Mouse (Mus musculus) gastrocnemius, postnatal 14 days (tissue): ENCODE results near the gene Nat9. TPM values are rescaled to one million over a fixed set of nuclear protein-coding genes. Genes with fewer than 3 reads are reported as not detected.

Experiments used
- DNase-seq: peaks from one replicate; pipeline ENCODE4 v3.0.0; 2021; ENCODE audit warnings: mixed read lengths
- intact Hi-C: fragments of 180-260 bp; cut with DNase I; formaldehyde crosslinking; loops from one replicate; pipeline ENCODE4 v1.15.1; 2025; ENCODE audit warnings: low total_unique reads
- long read RNA-seq, 2 experiments: library from polyadenylated mRNA; stranded (forward); transcript quantifications; one replicate each; pipeline ENCODE4 v2.0.0; 2021
- total RNA-seq, 2 experiments: library from RNA; stranded (reverse); gene quantifications; 2 replicates each; pipeline ENCODE4 v1.2.3; 2021

Nat9 gene
- total RNA-seq: 10 to 100 TPM; 13.1 to 14.0 TPM
- long read RNA-seq, experiment 1, transcript Nat9-203 (7 exons, 1,204 nt): major isoform, 9 of 10 reads
- long read RNA-seq, experiment 1, partial matches to known transcripts: 0 of 10 reads
- long read RNA-seq, experiment 1, other reads (novel, unspliced or antisense): 0 of 10 reads
- long read RNA-seq, experiment 2, transcript Nat9-203 (7 exons, 1,204 nt): major isoform, 6 of 10 reads
- long read RNA-seq, experiment 2, partial matches to known transcripts: 2 of 10 reads
- long read RNA-seq, experiment 2, other reads (novel, unspliced or antisense): 1 of 10 reads

DNA sequence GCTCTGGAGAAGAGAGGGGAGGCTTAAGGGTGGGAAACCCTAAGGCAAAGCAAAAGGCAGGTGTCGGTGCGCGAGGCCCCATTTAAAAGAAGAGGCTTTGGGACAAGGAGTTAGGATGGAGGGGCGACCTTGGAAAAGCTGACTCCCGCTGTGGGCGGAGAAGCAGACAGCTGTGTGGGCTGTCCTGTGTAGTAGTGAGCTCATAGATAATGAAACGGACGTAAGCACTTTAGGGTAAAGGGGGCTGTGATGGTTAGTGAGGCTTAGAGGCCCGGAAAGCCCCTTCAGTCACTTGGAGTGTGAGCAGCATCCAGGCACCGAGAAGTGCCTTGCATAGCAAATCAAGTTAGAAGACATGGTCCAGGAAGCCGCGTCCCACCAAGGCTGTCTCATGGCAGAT is at the start of gene Nat9:
Nat9 (minus strand) TSS at position 167 of the 400 bp plus-strand sequence.
- no peak for DNase-seq

DNA sequence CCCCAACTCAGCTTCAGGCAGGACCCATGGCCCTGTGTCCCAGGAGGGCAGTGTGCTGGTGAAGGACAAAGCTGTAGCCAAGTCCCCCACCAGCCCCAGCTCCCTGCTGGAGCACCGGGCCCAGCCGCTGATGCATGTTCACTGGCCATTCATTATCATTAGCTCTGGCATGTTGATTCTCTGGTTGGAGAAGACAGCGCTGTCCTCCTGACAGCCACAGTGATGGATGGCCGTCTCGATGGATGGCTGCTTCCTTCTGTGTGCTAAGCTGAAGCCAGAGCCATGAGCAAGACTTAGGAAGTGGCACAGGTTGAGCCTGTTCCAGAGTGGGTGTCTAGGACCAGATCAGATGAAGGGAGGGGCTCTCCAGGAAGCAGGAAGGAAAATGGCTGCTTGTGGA is 48.9 kb upstream of the Nat9 start:
- intact Hi-C loops: no loop called here
- no peak for DNase-seq

More for the DNA sequence above, at the start of gene Nat9:
- intact Hi-C loops: no loop called here

DNA sequence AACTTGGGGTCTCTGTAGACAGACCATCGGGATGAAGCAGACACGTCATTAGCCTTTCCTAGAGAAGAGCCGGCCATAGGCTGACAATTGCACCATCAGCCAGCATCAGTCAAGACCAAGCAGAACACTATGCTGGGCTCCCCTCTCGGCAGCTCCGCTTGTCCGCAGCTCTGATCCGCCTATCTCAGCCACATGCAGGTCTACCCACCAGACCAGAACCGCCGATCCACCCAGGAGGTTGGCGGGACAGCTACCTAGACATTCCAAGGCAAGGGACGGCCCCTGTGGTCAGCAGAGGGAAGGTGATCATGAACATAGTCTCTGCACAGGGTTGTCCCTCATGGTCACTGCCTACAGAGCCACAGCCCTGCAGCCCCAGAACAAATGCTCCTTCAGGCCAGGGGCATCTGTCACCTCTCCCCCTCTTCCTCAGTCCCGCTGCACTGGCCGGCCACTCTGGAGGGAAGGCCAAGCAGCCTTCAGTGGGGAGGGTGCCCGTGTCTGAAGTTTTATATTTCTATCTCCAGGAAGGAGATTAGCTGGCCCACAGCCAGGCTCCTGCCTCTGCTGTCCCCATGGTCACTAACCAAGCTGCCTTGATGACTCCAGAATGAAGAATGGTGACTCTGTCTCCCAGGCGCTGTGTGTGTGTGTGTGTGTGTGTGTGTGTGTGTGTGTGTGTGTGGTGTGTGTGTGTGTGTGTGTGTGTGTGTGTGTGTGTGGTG is 46.8 kb upstream of the Nat9 start:
- no peak for DNase-seq
- intact Hi-C loops: no loop called here

- intact Hi-C loops: no loop called here
- no peak for DNase-seq
Observed at GRCm38 (mm10) chr11:115233526-115234290, 46.0 kb upstream of the Nat9 start.

DNA sequence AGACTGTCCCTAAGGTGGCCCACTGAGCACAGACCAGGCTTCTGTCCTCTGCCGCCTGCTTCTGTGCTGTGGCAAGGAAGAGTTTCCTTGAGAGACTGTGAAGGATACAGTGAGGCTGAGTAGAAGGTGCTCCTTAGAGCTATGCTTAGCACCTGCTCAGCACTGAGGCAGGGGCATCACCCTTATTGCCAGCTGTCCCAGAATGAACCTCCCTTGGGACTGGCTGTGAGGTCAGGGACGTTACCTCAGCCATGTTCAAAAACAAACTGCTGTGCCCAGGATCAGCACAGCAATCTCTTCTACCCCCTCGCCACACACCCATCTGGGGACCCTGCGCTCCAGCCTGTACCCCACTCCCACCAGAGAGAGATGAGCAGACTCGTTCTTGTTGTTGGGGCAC is 45.2 kb upstream of the Nat9 start:
- intact Hi-C loops: no loop called here
- DNase-seq: no peak

DNA sequence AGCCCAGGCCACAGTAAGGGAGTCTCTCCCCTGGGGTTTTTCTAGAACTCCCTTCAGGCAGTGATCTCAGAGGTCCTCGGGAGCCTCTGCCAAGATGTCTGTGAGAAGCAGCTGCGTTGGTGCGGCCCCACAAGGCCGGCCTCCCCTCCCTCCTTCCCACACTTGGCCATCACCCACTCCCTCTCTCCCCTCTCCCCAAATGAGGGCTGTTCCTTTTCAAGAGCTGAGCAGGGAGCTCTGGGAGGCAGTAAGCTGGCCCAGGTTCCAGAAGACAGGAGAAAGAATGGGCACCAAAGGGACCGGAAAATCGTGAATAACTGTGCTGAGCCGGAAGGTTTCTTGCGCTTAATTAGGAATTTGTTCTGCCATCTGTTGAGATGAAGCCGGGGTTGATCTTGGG is 44.3 kb upstream of the Nat9 start:
- DNase-seq: no peak

DNA sequence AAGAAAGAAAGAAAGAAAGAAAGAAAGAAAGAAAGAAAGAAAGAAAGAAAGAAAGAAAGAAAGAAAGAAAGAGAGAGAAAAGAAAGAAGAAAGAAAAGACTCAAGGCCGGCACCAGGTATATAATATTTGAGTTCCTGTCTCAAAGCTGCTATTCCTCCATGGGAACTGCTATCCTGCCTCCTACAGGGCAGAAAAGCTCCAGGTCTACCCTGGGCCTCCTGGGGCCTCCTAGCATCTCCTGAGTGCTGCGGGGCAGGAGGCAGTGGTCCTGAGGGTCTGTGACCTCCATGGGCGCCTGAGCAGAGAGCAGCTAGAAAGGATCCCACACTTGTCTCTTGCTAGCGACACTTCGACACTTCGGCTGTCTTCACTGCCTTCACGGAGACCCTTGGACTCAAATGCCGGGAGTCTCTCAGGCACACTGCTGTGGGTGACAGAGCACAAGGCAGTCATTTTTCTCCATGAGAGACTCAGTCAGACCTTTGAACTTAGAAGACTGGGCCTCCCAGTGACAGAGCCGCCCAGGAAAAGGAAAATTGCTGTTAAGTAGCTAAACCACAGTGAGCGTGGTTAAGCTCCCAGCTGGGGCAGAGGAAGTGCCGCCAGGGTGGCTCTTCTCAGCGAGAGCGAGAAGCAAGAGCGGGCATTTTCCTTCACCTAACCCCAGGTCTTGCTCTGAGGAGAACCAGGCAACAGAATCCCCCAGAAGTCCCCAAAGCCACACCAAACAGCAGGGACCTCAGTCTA is 43.7 kb upstream of the Nat9 start:
- intact Hi-C loops: no loop called here

More for the DNA sequence above, 44.3 kb upstream of the Nat9 start:
- intact Hi-C loops: no loop called here

GRCm38 (mm10) chr11:115229021-115229930 is 41.6 kb upstream of the Nat9 start:
- DNase-seq: peak; percentile 39

More for the DNA sequence above, 43.7 kb upstream of the Nat9 start:
- DNase-seq: no peak

DNA sequence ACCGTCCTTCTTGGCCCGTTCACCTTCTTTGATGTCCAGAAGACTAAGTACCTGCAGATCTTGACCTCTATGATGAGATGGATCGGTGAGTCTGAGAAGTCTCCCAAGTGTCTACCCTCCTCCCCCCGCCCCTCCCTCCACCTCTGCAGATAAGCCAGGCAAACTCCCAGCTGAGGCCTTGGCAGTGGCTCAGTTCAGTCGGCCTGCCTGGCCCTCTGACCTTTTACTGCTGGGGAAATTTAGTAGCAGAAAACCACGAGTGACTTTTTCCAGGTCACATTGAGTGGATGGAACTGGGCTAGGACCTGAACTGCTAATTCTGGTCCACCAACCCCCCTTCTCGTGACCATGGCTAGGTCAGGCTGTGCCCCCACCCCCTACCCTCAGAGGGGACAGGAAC is 40.8 kb upstream of the Nat9 start:
- no peak for DNase-seq
- intact Hi-C loops: no loop called here

More at GRCm38 (mm10) chr11:115229021-115229930, 41.6 kb upstream of the Nat9 start:
- intact Hi-C loops: no loop called here

GRCm38 (mm10) chr11:115227640-115228039 is 40.0 kb upstream of the Nat9 start:
- intact Hi-C loops: no loop called here
- no peak for DNase-seq

GRCm38 (mm10) chr11:115226811-115227491 is 39.3 kb upstream of the Nat9 start:
- DNase-seq: no peak
- intact Hi-C loops: no loop called here

DNA sequence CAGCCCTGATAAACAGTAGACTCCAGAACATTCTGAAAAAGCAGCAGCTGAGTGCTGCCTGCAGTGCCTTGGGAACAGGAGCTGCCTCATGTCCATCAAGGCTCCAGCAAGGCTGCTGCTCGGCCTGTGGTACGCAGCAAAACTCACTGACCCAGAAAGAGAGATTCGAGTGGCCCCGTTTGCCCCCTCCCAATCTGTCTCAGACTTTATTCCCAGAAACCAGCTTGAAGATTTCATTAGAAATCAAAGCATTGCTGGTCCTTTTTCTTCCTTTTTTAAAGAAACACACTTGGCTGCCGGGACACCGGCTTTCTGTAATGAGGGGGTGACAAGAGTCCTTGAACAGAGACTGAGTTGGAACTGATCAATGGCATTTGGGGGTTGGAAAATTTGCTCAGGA is 37.6 kb upstream of the Nat9 start:
- intact Hi-C loops: no loop called here
- no peak for DNase-seq

DNA sequence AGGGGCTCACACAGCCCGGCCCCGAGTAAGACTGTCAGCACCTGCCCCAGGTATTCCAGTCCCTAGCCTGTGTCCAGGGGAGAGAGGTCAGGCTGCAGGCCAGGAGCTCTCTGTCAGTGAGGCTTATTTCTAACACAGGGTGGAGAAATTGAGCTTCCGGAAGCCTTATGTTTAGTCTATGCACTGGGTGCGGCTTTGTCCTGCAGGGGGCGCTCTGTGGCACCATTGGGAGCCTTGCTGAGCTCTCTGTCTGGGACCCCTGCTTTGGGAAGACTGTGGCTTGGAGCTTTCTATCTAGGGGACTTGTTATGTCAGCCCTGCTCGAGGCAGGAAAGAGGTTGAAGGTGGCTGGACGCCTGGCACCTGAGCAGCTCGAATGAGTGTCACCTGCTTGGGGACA is 37.2 kb upstream of the Nat9 start:
- peak; percentile 61 for DNase-seq

DNA sequence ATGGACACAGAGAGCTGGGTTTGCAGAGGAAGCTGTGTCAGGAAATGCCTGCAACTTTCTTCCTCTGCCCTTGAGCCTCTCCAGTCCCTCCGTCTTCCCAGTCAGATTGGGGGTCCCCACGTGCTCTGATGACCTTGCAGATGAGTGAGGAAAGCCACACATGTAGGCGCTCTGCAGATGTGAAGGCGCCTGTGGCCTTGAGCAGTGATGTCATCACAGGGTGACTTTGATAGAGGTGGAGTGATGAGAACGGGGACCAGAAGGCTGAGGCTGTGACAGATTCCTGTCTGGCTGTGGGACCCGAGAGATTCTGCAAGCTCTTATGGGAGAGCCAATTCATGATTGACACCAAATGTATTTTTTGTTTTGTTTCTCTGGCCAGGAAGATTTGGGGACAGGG is 36.2 kb upstream of the Nat9 start:
- no peak for DNase-seq
- intact Hi-C loops: loop anchor here (5.0 kb wide), 1 partner anchor 48 kb away; no protein-coding TSS in a partner anchor

More for the DNA sequence above, 37.2 kb upstream of the Nat9 start:
- intact Hi-C loops: loop anchor here (5.0 kb wide), 1 partner anchor 47 kb away; no protein-coding TSS in a partner anchor

GRCm38 (mm10) chr11:115223451-115223850 is 35.8 kb upstream of the Nat9 start:
- intact Hi-C loops: loop anchor here (5.0 kb wide), 1 partner anchor 49 kb away; no protein-coding TSS in a partner anchor
- no peak for DNase-seq

- DNase-seq: no peak
Observed at GRCm38 (mm10) chr11:115222570-115222969, 34.9 kb upstream of the Nat9 start.

GRCm38 (mm10) chr11:115222077-115222476 is 34.4 kb upstream of the Nat9 start:
- no peak for DNase-seq
- intact Hi-C loops: loop anchor here (5.0 kb wide), 1 partner anchor 50 kb away; no protein-coding TSS in a partner anchor

More at GRCm38 (mm10) chr11:115222570-115222969, 34.9 kb upstream of the Nat9 start:
- intact Hi-C loops: loop anchor here (5.0 kb wide), 1 partner anchor 50 kb away; no protein-coding TSS in a partner anchor

DNA sequence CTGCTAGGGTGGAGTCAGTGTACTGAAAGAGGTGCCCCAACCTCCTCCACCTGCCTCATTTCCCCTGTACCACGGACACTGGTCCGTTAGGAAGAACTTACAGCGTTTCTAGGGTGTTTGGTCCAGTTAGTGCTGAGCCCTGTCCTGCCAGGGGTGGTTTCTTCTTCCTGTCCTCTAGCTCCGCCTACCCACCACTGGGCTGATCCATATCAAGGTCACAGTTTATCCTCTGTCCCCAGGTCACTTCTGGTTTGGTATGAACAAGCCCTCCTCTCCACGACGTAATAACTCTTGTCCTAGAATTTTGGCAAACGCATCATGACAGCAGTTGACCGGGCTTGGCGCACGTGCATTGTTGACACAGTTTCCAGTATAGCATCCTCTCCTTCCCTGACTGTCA is 32.0 kb upstream of the Nat9 start:
- no peak for DNase-seq
- intact Hi-C loops: loop anchor here (5.0 kb wide), 1 partner anchor 53 kb away; no protein-coding TSS in a partner anchor
